Mouse (Mus musculus): ENCODE measurements at regions not wholly inside any gene's neighbourhood (a gene's known extent, or its start where the extent isn't known, plus 50 kb on each side); places are given as distances from the start of the nearest gene placed in this dataset.

DNA sequence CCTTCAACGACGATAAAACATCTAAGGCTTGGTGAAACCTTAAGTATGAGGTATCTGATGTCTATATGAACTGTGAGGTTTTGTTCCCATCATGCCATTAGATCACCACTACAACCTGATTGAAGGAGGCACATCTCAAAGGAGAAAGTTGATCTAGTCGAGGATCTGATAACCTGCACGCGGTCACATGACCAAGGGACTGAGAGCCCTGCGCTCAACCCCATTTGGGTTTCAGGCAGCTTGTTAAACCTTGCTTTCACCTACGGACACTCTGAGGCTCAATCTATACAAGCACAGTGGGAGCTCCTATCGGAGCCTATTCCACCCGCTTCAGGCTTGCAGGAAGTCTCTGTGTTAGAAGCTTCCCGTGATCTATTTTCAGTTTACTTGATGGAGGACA, 70.1 kb upstream of the Zbtb18 start:
- TF ChIP-seq CTCF (IDR thresholded peaks at IDR 0.05; ENCODE audit: extremely low read depth, insufficient read length, insufficient replicate concordance, low read depth, low read length) (no peak), POLR2A (IDR thresholded peaks at IDR 0.05; ENCODE audit: low read depth, low read length) (no peak)

Data from small intestine, adult 2 months (tissue).